Mouse (Mus musculus) lung, postnatal 25 days (tissue): ENCODE measurements at regions not wholly inside any gene's neighbourhood (a gene's known extent, or its start where the extent isn't known, plus 50 kb on each side); places are given as distances from the start of the nearest gene placed in this dataset.
A peak's percentile ranks its signal among the peaks of the same experiment; 100 is the strongest.

ENCODE experiments used
- DNase-seq: peaks from one replicate; pipeline ENCODE4 v3.0.0; 2022; ENCODE audit warnings: low spot score

GRCm38 (mm10) chr19:18444324-18444723, 187.3 kb downstream of the Ostf1 start:
- DNase-seq, result no peak

DNA sequence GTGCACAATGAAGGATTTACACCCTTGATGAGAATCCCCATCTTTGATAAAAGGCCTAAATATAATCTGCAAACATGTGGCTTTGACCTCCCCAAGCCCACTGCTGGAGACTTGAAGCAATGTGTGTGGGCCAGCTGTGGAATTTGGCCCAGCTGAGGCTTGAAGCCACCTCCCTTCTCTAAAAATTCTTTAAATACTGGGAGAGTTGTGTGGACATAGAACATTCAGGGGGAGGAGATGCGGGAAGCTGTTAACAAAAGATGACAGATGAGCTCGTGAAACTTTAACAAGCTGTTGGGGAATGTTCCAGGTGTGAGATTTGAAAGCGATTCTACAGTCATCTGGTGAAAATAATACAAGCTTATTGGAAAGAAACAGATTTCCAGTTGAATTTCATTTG, 195.3 kb downstream of the Ostf1 start:
- DNase-seq, result no peak

DNA sequence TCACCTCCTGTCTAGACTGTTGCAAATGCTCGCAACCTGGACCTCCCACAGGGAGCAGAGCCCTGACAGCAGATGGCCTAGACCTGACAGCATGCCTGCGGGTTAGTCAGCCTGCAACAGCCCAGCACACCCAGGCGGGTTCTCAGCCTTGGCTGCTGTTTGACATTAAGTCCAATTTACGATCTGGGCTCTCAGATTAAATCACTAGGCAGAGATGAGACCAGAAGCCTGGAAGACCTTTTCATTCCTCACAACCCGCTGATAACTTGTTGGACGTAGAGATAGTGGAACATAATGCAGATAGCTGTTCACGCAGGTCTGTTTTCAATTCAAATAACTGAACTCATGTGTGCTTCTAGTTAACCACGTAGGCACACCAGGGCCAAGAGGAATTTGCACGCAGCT, 211.2 kb downstream of the Ostf1 start:
- peak; percentile 8 for DNase-seq

- DNase-seq, result no peak
Observed at GRCm38 (mm10) chr19:18418548-18418947, 213.1 kb downstream of the Ostf1 start.

GRCm38 (mm10) chr19:18377466-18378089, 254.0 kb downstream of the Ostf1 start:
- no peak for DNase-seq

DNA sequence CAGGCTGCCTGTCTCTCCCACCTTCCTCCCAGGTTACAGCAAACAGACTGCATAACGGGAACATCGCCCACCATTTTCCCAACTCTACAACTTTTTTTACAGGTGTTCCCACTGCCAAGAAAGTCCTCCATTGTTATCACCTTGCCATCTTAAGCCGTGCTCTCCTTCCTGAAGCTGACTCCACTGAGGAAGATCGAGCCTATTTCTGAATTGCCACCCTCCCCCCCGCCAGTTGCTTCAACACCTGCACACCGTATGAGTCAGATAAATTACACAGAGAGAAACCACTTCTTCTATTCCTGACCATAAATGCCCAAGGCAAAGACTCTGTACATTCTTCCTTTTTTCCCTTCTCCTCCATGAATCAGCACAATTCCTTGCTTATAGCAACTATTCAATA, 263.0 kb downstream of the Ostf1 start:
- no peak for DNase-seq

- no peak for DNase-seq
Observed at GRCm38 (mm10) chr19:18353960-18354359, 277.7 kb downstream of the Ostf1 start.

- no peak for DNase-seq
Observed at GRCm38 (mm10) chr19:18345735-18346134, 285.9 kb downstream of the Ostf1 start.

DNA sequence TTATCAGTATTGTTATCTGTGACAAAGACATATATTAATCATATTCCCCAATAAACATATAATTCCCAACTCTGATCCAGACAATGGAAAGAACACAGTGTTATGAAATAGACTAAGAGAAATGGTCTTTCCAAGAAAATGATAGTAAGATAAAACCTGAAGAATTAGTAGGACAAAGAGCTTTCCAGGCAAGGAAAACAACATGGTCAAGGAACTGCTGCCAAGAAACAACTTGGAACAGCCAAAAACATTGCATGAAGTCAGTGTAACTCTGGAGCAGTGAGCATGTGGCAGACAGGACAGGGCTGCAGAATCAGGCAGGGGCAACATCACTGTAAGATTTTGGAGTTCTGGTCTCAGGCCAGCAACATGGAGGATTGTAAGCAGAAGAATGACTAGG, 288.0 kb downstream of the Ostf1 start:
- peak; percentile 16 for DNase-seq

DNA sequence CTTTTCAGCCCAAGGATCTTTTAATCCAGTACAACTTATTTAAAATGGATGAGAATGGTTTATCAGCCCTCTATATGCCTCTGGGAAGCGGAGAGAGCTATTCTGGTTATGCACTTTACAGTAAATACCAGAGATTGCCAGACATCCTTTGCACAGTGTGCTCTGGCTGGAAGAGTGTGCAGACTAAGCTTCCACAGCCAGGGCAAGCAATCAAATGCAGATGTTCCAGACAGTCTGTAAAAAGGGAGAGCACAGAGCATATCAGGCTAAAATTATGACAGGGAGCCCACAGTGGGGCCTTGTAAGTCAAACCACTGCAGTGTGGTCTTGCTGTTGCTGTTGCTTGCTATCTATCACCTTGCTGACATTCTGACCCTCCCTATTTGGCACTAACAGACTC, 288.6 kb downstream of the Ostf1 start:
- no peak for DNase-seq

DNA sequence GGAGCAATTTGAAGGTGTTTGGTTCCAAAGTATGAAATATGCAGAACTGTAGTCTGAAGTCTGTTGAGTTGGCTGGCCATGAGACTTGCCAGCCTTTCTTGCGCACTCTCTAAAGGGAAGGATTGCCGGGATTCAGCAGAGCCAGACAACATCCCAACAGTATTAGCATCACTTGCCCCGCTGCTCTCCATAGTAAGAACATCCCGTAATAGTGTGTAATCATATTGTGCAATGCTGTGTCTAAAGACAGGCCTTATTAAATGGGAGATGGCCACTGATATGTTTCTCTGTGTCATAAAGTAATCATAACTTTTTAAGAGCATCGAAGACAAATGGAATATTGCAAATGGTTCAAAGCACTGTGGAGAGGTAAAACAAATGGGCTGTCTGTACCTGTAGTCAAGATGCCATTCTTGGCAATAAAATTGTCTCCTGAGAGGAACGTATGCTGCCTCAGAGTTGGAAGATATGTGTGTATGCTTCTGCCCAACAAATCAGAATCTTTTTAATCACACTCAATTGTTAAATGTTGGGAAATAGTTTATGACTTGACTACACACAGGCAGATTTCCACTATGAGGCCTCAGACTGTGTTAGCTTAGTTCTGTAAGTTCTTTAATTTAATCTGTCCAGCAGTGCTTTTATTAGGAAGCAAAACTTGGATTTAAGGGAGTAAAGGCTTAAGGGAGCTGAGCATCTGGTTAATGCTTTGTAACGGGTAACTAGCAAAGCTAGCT, 293.6 kb downstream of the Ostf1 start:
- no peak for DNase-seq

DNA sequence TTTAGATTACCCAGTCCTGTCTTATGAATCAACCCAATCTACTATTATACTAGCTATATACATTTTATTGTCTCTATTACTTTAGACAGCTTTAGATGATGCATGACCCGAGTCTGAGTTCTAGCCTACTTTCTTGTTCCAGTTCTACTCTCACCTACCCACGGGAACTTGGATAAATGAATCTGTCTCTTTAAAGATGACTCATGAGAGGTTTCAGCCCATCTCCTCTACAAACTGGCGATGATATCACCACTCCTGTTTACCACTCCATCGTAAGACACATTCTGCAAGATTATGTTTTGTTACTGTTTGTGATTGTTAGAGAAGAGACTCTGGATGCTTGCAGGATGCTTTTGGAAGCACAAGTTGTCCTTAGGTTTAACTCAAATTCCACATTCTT, 295.0 kb downstream of the Ostf1 start:
- DNase-seq, result no peak

- DNase-seq, result no peak
Observed at GRCm38 (mm10) chr19:18334639-18335038, 297.0 kb downstream of the Ostf1 start.

DNA sequence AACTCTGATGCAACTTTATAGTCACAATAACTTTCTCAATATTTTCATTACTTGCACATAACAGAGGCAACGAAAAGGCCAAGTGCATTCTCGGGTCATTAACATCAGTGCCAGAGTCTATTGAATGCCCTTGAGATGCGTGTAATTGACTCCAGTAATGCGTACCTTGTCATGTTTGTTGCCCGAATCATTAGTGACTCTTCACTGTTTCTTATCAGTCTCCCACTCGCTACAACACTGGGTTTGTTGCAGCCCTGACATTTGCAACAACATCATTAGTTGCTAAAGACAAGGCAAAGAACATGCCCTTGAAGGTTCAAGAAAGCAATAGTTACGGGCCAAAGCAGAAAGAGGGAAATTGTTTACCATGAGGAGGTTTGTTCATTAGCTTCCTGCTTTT, 299.8 kb downstream of the Ostf1 start:
- DNase-seq, result no peak

DNA sequence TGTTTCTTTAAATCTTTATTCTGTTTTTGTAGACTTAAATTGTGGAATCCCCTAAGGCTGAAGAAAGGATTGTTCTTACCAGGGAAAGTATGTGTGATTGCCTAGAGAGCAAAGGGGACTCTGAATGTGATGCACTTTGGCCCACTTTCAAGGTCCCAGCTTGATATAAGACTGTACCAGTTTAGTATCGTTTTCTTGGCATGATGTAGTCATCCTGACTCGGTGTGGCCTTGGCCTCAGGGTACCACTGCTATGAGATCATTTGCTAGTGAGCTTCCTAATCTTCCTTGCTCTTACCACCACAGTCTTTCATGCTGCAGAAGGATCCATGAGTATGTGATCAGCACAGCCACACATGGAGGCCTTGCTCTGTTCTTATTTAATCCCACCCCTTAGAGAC, 302.2 kb downstream of the Ostf1 start:
- DNase-seq, result no peak

DNA sequence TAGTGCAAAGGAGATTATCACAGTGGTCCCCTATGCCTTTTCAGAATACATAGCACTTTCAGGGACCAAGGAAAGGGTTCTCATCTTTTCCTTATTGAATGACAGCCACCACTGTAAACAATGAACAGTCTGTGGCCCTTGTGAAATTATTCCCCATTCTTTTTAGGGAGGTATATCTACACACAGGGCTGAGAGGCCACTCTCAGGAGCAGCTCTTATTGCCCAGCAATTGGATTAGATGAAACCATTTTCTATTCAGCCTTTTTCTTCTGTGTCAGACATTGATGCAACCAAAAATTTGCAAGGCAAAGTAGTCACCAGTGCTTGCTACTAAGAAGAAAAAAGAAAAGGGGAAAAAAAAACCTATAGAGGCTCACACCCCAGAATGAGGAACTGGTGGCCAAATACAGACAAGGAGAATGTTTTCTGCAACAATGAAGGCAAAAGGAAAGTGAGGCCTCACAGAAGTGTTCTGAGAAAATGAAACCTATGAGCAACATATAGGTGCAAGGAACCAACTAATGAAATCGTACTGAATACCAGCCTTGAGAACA, 313.2 kb downstream of the Ostf1 start:
- DNase-seq, result no peak

DNA sequence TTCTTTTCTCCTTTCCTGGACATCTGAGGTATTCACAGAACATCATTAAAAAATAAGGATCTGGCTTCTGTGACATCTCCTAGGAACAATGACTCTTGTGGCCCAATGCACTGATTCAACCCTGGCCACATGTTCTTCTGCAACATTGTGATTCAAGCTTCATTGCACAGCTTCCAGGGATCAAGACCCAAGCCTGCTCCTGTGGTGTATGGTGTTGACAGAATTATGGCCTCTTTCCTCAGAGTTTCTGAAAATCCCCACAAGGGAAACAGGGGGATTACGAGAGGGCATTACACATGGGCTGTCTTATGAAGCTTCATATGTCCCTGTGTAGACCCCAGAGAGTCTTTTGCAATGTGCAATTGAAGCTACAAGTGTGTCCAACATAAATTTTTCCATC, 358.2 kb downstream of the Ostf1 start:
- no peak for DNase-seq

DNA sequence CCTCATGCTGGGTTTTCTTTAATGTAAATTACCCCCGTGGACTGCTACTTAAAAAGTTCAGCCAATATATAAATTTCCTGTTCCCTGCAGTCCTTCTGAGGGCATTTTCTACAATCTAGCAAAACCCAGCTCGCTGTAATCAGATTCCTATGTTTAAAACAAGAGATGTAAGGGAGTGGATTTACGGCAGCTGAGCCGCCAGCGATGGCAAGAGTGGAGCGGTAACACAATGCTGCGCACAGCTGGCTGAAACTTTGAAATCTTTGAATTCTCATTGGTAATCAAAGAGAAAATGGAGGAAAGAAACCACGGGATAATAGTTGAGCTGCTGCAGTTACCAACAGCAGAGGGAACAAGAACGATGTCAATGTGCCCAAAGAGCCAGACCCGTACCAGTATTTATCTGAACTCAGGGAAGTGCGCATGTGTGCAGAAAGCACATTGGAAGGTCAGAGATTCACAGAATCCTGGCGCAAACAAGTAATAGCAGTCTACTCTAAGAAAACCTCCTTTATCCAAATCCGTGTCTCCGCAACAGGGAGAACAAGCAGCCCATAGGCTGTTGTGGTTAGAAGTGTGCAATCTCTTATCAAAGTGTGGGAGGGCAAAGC, 376.4 kb downstream of the Ostf1 start:
- no peak for DNase-seq

- no peak for DNase-seq
Observed at GRCm38 (mm10) chr19:18253333-18253732, 378.3 kb downstream of the Ostf1 start.
